Mouse (Mus musculus): ENCODE data around the gene Ppp1r27. TPM values are rescaled to one million over a fixed set of nuclear protein-coding genes. Genes with fewer than 3 reads are reported as not detected.
"Not testable (repeated sequence)": the region's sequence is repeated elsewhere in the genome, so short reads cannot be mapped to it uniquely, and the experiment has no call there.

The Ppp1r27 gene
- polyA plus RNA-seq, 1 experiment from 2014 or later, result not detected

DNA sequence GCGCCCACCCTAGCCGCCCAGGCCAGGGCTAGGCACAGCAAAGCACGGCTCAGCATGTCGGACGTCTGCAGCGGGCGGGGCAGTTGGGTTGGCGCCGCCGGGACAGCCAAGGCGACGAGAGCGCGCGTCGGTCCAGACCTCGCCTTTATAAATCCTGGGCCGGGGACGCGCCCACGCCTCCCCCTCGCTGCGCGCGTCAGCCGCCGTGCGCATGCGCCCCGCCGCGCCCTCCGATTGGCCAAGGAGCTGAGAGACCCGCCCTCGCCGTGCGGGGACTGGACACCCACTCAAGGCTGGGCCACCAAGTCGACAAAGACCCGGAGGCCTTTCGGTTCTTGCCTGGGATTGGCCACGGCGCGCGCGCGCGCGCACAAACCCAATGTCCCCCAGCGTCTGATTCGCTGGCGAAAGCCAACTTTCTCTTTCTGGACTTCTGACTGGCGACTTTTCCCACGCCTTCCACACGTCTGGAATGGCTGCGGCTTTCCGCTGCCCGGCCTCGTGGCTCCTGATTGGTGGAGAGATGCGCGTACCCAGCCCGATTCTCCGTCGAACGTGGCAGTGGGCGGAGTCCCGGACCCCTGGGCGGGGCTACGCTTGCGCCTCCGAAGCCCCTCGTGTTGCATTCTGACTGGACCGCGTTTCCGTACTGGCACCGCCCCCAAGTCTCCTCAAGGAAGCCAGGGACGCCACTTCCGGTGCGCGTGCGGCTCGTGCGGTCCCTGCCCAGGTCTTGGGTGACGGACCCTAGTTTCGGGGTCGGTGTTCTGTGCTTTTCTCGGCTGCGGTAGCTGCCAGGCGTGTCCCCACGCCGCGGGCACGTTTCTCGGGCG is 22.0 kb upstream of the Ppp1r27 start, which contains the start of gene P4hb:
Gene P4hb, minus strand, starts transcription at position 502 of the 833 bp plus-strand sequence.
- Histone ChIP-seq H3K4me3 (peak within 1 kb of the TSS; percentile 68), H3K27me3 (no peaks in the 10 kb centered on the region), H3K27ac (replicated peaks) (peak within 1 kb of the TSS; percentile 87), H3K36me3 (peaks cover 31% of the 10 kb centered on the region), H3K9ac (peak within 1 kb of the TSS; percentile 78), H3K9me3 (no peaks in the 10 kb centered on the region), H3K4me2 (peak within 1 kb of the TSS; percentile 94), H3K4me1 (replicated peaks) (peaks cover 27% of the 10 kb centered on the region)
- ATAC-seq (ENCODE audit: low FRiP score, low read depth), result peak; percentile 98
- WGBS, result under 1% methylated on average over 93 of the region's 94 CpGs

DNA sequence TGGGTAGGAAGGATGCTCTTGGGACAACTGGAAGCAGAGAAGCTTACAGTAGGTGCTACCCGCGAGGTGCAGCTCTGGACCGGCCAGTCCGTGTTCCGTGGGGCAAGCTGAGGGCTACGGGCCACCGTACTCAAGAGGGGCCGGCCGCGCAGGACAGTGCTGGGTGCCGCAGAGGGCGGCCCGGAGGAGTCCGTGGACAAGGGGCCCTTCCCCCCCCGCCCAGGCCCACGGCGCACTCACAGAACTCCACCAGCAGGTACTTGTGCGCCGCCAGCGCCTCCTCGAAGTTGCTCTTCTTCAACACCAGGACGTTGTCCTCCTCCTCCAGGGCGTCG is 21.5 kb upstream of the Ppp1r27 start:
- Histone ChIP-seq H3K4me1 (replicated peaks) (peaks cover 27% of the 10 kb centered on the region), H3K4me3 (peak overlapping the region; percentile 68), H3K36me3 (peaks cover 31% of the 10 kb centered on the region), H3K27ac (replicated peaks) (peak overlapping the region; percentile 87), H3K27me3 (no peaks in the 10 kb centered on the region), H3K4me2 (peak overlapping the region; percentile 81), H3K9ac (peak overlapping the region; percentile 78), H3K9me3 (no peaks in the 10 kb centered on the region)
- under 1% methylated on average over 17 of the region's 24 CpGs for WGBS
- peak; percentile 8; the same call in 1 of the 2 replicates for ATAC-seq (ENCODE audit: low FRiP score, low read depth)

DNA sequence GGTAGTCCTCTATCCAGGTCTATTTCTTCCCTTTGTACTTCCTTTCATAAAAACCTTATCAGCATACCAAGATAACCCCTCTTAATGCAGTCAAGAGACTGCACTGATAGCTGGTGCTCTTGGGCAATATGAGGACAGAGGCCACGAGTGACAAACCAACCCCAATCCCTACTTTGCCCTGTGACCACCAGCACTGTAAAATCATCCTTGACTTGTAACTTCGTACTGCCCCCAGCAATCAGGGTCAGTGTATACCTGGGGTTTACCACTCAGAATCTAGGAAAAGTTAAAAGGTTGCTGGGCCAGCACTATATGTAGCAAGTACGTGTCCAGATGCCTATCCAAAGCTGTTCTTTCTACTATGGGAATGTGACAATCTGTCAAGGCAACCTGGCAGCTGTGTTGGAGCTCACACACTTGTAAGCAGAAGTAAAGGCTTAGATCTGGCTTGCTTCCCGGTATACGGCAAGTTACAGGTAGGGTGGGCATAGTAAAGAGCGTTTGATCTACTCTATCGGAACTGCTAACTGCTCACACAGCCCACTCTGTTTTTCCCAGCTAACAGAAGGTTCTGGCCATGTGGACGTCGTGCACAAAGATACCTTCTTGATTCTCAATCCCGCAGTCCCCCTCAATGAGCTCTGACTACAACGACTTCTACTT is 21.0 kb upstream of the Ppp1r27 start:
- no peak for ATAC-seq (ENCODE audit: low FRiP score, low read depth)
- Histone ChIP-seq H3K9me3 (no peaks in the 10 kb centered on the region), H3K4me3 (peak overlapping the region; percentile 68), H3K4me1 (replicated peaks) (peaks cover 27% of the 10 kb centered on the region), H3K36me3 (peaks cover 35% of the 10 kb centered on the region), H3K27ac (replicated peaks) (peak overlapping the region; percentile 87), H3K9ac (peak overlapping the region; percentile 78), H3K4me2 (peak overlapping the region; percentile 81), H3K27me3 (no peaks in the 10 kb centered on the region)
- 12% methylated on average over 11 of the region's 11 CpGs for WGBS

DNA sequence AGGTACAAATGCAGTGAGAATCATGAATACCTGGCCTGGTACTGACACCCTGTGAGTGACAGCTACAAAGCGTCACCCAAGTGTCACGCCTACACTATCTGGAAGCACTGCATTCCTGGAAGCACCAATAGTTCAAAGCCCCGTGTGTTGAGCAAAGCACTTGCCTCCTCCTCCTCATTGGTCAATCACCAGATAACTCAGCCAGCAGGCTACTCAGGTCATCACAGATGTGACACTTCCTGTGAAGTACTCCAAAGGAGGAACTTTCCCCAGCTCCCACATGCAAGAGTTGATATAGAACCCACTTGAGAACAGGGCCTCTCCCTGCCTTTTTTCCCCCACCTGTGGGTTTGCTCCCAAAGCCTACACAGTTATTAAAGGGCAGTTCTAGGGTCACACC is 20.2 kb upstream of the Ppp1r27 start:
- ATAC-seq (ENCODE audit: low FRiP score, low read depth), result no peak
- H3K9me3 ChIP-seq, result no peaks in the 10 kb centered on the region
- H3K27me3 ChIP-seq, result no peaks in the 10 kb centered on the region
- H3K36me3 ChIP-seq, result peaks cover 42% of the 10 kb centered on the region
- peak overlapping the region; percentile 81 for H3K4me2 ChIP-seq
- H3K9ac ChIP-seq, result no peak overlapping the region
- no peak overlapping the region for H3K27ac ChIP-seq (replicated peaks)
- WGBS, result 91% methylated on average over 3 of the region's 3 CpGs
- H3K4me3 ChIP-seq, result 0 out of 2 replicates have a peak overlapping the region, but pooled peaks have one; percentile 68
- H3K4me1 ChIP-seq (replicated peaks), result peaks cover 27% of the 10 kb centered on the region

DNA sequence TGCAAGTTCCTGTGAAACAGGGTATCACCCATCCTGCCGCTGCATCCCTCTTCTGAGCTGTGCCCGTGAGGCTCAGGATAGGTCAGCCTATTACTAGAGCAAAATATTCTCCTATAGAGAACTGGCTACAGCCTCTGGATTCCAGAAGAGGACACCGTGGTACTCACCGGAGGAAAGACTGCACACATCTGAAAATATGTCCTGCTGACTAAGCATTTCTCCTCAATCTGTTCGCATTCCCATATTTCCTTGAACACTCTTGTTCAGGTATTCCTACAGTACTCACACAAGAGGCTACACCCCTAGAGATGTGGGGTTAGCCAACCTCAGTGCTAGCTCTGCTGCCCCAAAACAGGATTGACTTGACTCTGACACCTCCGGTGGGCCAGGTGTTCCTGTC is 17.4 kb upstream of the Ppp1r27 start:
- no peaks in the 10 kb centered on the region for H3K9me3 ChIP-seq
- 94% methylated on average over 6 of the region's 6 CpGs for WGBS
- no peak overlapping the region for H3K27ac ChIP-seq (replicated peaks)
- no peak overlapping the region for H3K4me3 ChIP-seq
- H3K9ac ChIP-seq, result no peak overlapping the region
- no peak overlapping the region for H3K4me2 ChIP-seq
- no peaks in the 10 kb centered on the region for H3K27me3 ChIP-seq
- peaks cover 16% of the 10 kb centered on the region for H3K4me1 ChIP-seq (replicated peaks)
- no peak for ATAC-seq (ENCODE audit: low FRiP score, low read depth)
- peaks cover 69% of the 10 kb centered on the region for H3K36me3 ChIP-seq

DNA sequence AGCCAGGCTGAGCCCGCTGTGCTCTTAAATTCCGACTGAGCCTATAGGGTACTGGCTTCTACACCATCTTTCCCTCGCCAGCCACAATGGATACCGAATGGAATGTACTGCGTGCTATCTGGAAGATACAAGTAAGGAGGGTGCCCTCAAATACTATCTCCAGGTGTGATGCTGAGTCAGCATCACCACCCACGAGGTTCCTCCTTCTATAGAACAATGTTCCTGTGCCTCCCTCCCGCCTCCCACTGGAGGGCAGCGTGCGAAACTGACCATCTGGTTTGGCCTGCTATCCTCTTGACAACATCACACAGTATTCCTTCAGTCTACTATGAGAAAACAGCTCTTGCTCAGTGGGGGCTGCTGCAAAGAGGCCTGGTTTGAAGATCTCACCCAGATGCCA is 14.2 kb upstream of the Ppp1r27 start:
- Histone ChIP-seq H3K9ac (no peak overlapping the region), H3K36me3 (peaks cover 89% of the 10 kb centered on the region), H3K4me2 (no peak overlapping the region), H3K9me3 (no peaks in the 10 kb centered on the region), H3K4me1 (replicated peaks) (no peaks in the 10 kb centered on the region), H3K27me3 (no peaks in the 10 kb centered on the region), H3K27ac (replicated peaks) (no peak overlapping the region), H3K4me3 (no peak overlapping the region)
- WGBS, result 83% methylated on average over 9 of the region's 9 CpGs
- ATAC-seq (ENCODE audit: low FRiP score, low read depth), result no peak

DNA sequence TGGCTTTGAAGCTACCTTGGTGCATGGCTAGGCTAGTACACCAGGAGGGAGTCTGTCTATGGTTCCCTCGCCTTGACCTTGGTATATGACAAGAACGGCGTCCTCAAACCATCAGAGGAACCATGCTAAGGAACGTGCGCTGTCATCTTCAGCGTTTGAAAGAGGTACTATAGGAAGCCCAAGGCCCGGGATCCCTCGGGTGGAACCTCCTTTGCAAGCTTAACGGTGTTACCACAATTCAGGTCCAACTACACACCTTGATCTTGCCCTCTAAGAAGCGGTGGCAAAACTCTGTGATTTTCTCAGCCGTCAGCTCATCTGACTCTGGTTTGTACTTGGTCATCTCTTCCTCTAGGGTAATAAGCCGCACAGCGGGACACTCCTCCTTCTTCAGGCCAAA is 12.0 kb upstream of the Ppp1r27 start:
- no peaks in the 10 kb centered on the region for H3K4me1 ChIP-seq (replicated peaks)
- no peak overlapping the region for H3K4me2 ChIP-seq
- WGBS, result 96% methylated on average over 13 of the region's 13 CpGs
- H3K4me3 ChIP-seq, result no peak overlapping the region
- no peak for ATAC-seq (ENCODE audit: low FRiP score, low read depth)
- no peak overlapping the region for H3K9ac ChIP-seq
- no peak overlapping the region for H3K27ac ChIP-seq (replicated peaks)
- H3K9me3 ChIP-seq, result no peaks in the 10 kb centered on the region
- H3K27me3 ChIP-seq, result no peaks in the 10 kb centered on the region
- H3K36me3 ChIP-seq, result peaks cover 90% of the 10 kb centered on the region

DNA sequence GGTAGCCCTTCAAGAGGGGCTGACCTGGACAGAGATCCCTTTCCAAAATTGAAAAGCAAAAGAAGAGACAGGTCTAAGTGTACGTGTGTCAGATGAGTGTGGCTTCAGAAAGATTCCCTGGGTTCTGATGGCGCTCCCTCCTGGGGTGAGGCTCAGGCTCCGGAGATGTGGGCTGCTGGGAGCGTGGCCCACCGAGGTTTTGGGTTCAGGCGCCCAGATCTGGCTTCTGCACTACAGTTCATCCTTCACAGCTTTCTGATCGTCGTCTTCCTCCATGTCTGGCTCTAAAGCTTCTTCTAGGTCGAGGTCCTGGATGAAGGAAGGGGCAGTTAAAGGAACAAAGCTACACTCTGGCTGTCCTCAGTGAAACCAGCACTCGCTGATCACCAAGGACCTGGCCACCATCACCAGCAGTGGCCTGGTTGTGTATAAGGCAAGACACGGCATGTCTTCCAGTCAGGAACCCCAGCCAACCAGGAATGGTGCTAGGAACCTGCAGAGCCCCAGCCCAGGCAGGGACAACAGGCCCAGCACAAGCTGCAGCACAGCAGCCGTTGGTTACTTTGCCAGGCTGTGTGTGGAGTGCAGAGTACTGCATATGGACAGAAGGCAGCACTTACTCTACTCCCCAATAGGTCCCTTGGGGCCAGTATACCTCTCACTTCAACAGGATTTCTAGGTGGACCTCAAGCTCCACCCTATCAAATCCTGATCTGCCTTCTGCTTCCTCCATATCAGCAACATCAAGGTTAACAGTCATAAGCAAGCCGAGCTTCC is 10.2 kb upstream of the Ppp1r27 start:
- Histone ChIP-seq H3K4me3 (no peak overlapping the region), H3K4me1 (replicated peaks) (no peaks in the 10 kb centered on the region), H3K27ac (replicated peaks) (no peak overlapping the region), H3K36me3 (peaks cover 72% of the 10 kb centered on the region), H3K27me3 (no peaks in the 10 kb centered on the region), H3K9me3 (no peaks in the 10 kb centered on the region), H3K4me2 (no peak overlapping the region), H3K9ac (no peak overlapping the region)
- ATAC-seq (ENCODE audit: low FRiP score, low read depth), result no peak
- WGBS, result 94% methylated on average over 13 of the region's 13 CpGs

DNA sequence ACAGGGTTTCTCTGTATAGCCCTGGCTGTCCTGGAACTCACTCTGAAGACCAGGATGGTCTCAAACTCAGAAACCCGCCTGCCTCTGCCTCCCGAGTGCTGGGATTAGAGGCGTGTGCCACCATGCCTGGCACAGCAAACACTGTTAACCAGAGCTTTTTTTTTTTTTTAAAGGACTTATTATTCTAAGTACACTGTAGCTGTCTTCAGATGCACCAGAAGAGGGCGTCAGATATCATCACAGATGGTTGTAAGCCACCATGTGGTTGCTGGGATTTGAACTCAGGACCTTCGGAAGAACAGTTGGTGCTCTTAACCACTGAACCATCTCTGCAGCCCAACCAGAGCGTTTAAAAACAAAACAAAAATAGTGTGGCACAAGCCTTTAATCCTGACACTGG is 7.9 kb upstream of the Ppp1r27 start:
- H3K27ac ChIP-seq (replicated peaks); H3K27me3 ChIP-seq; H3K9me3 ChIP-seq; H3K4me1 ChIP-seq (replicated peaks); H3K4me3 ChIP-seq; H3K9ac ChIP-seq; H3K4me2 ChIP-seq; ATAC-seq (ENCODE audit: low FRiP score, low read depth): not testable (repeated sequence)
- H3K36me3 ChIP-seq, result peaks cover 51% of the 10 kb centered on the region
- WGBS, result 87% methylated on average over 6 of the region's 6 CpGs

DNA sequence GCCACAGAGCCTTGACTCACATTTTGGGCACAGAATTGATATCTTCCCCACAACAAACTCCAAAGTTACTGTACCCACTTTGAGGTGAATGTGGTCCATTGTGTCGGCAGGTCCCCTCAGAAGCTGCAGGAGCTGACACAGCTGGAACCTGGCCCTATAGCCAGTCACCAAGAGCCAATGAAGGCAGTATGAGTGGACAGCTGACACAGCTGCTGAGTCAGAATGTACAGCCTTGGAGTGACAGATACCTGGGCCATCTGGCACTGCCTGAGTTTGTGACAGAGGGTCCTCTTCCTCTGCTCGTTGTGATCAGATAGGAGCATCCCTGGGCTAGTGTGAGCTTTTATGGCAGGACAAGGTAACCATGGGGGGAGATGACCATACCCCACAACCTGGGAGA is 4.3 kb upstream of the Ppp1r27 start:
- H3K4me3 ChIP-seq, result no peak overlapping the region
- no peak overlapping the region for H3K9ac ChIP-seq
- peaks cover 5% of the 10 kb centered on the region for H3K4me1 ChIP-seq (replicated peaks)
- H3K4me2 ChIP-seq, result no peak overlapping the region
- H3K27ac ChIP-seq (replicated peaks), result no peak overlapping the region
- 80% methylated on average over 2 of the region's 2 CpGs for WGBS
- peaks cover 15% of the 10 kb centered on the region for H3K36me3 ChIP-seq
- no peak for ATAC-seq (ENCODE audit: low FRiP score, low read depth)
- no peaks in the 10 kb centered on the region for H3K27me3 ChIP-seq
- H3K9me3 ChIP-seq, result no peaks in the 10 kb centered on the region

DNA sequence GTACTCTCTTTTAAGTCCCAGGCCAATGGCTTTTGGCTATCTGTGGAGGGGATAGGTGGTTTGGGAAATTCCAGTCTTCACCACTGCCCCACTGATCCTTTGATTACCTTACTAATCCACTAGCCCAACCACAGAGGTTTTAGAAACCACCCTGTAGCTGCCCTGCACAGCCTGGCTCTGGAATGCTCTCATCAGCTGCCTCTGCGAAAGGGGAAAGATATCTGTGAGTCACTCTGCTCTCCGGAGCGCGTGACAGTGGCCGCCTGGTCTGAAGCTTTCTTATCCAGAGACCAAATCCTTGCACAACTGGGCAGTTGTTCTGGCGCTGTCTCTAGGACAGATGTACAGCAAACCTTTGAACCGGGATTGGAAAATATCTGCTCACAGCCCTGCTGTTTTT is 3.9 kb upstream of the Ppp1r27 start:
- no peak overlapping the region for H3K27ac ChIP-seq (replicated peaks)
- no peak for ATAC-seq (ENCODE audit: low FRiP score, low read depth)
- H3K4me2 ChIP-seq, result no peak overlapping the region
- WGBS, result 85% methylated on average over 7 of the region's 7 CpGs
- H3K4me3 ChIP-seq, result no peak overlapping the region
- H3K9me3 ChIP-seq, result no peaks in the 10 kb centered on the region
- H3K4me1 ChIP-seq (replicated peaks), result peaks cover 10% of the 10 kb centered on the region
- no peak overlapping the region for H3K9ac ChIP-seq
- H3K27me3 ChIP-seq, result no peaks in the 10 kb centered on the region
- H3K36me3 ChIP-seq, result peaks cover 11% of the 10 kb centered on the region

DNA sequence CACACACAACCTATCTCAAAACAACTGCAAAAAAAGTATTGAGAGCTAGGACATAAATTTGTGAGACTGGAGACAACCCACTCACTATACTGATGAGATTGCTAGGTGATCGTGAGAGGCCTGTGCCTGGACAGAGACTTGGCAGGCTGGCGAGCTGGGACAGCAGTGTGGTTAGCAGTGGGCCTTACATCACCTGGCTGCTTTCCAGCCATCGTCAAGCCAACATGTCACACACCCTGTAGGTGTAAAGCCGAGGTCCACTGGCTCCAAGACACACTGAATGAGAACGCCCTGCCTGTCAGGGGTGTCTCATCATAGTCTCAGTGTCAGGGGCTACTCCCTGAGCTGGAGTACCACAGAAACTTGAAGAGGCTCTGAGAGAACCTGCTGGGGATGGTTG is 1.8 kb upstream of the Ppp1r27 start:
- Histone ChIP-seq H3K9me3 (no peaks in the 10 kb centered on the region), H3K4me1 (replicated peaks) (peaks cover 23% of the 10 kb centered on the region), H3K4me2 (no peak overlapping the region), H3K36me3 (no peaks in the 10 kb centered on the region), H3K27me3 (no peaks in the 10 kb centered on the region), H3K9ac (no peak overlapping the region), H3K4me3 (no peak overlapping the region), H3K27ac (replicated peaks) (no peak overlapping the region)
- 73% methylated on average over 5 of the region's 5 CpGs for WGBS
- ATAC-seq (ENCODE audit: low FRiP score, low read depth), result no peak
